Mouse (Mus musculus) CH12.LX (cell line): ENCODE results near the gene 4921539E11Rik.

Experiments
- CTCF ChIP-seq, 2 experiments: IDR thresholded peaks in 1 of 2; conservative IDR thresholded peaks in 1 of 2; 2 replicates each; pipeline ENCODE4 v1.5.1; 2011 to 2012; ENCODE audit warnings: low read depth in 2 of 2, low read length in 2 of 2, improper control_type of control experiment in 1 of 2, inconsistent platforms in 1 of 2, mild to moderate bottlenecking in 1 of 2, moderate library complexity in 1 of 2
- EP300 ChIP-seq: IDR thresholded peaks from 2 replicates; pipeline ENCODE4 v1.6.1; 2011; ENCODE audit warnings: low read length, improper control_type of control experiment
- ETS1 ChIP-seq: conservative IDR thresholded peaks from 2 replicates; pipeline ENCODE4 v1.6.1; 2012; ENCODE audit warnings: low read depth, mild to moderate bottlenecking, inconsistent platforms, low read length, improper control_type of control experiment, moderate library complexity
- NRF1 ChIP-seq: IDR thresholded peaks from 2 replicates; pipeline ENCODE4 v1.6.1; 2014; ENCODE audit warnings: low read depth, mild to moderate bottlenecking, inconsistent platforms, low read length, improper control_type of control experiment, moderate library complexity
- SMC3 ChIP-seq: IDR thresholded peaks from 2 replicates; pipeline ENCODE4 v1.6.1; 2011; ENCODE audit warnings: low read depth, low read length, improper control_type of control experiment
- TBP ChIP-seq: conservative IDR thresholded peaks from 2 replicates; pipeline ENCODE4 v1.6.1; 2011; ENCODE audit warnings: low read depth, low read length, improper control_type of control experiment
- TCF12 ChIP-seq: IDR thresholded peaks from 2 replicates; pipeline ENCODE4 v1.6.1; 2014; ENCODE audit warnings: low read depth, mild to moderate bottlenecking, inconsistent platforms, low read length, improper control_type of control experiment
- UBTF ChIP-seq: IDR thresholded peaks from 2 replicates; pipeline ENCODE4 v1.6.1; 2012; ENCODE audit warnings: low read depth, mild to moderate bottlenecking, inconsistent platforms, low read length, improper control_type of control experiment, moderate library complexity
- ZKSCAN1 ChIP-seq: IDR thresholded peaks from 2 replicates; pipeline ENCODE4 v1.6.1; 2012; ENCODE audit warnings: low read depth, inconsistent platforms, low read length, improper control_type of control experiment, borderline replicate concordance
- ZNF384 ChIP-seq: IDR thresholded peaks from 2 replicates; pipeline ENCODE4 v1.6.1; 2012; ENCODE audit warnings: low read depth, low read length, improper control_type of control experiment, inconsistent platforms

DNA sequence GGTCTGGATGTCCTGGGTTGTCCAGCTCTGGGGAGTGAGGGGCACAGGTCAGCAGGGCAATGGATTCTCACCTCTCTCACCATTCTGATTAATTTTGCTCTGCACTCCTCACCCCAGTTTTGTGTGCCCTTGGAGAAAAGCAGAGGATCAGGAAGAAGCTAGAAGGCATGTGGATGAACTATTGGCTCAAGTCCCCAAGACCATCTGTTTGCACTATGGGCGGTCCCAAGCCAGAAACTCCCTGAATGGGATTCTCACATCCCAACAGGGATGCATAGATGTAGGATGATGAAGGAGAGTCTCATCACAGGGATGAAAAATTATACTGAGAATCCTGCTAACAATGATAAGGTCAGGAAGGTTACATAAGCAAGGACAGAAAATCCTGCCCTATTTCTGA, 13.2 kb upstream of the 4921539E11Rik start:
- TF ChIP-seq TCF12: no peak
- no peak for TF ChIP-seq TBP
- no peak for TF ChIP-seq EP300
- no peak for TF ChIP-seq UBTF
- no peak for TF ChIP-seq ZNF384
- no peak for TF ChIP-seq CTCF (conservative IDR thresholded peaks at IDR 0.05 in 1 of 2, IDR thresholded peaks at IDR 0.05 in 1 of 2; ENCODE audit: low read depth in 2 of 2, low read length in 2 of 2)
- no peak for TF ChIP-seq SMC3
- no peak for TF ChIP-seq NRF1
- no peak for TF ChIP-seq ETS1
- no peak for TF ChIP-seq ZKSCAN1
